ENCODE assay signal across 14 mouse cellular contexts in genomic region chr16:31008326-31008725, GRCm38 (mm10).
DNase-seq lines count a peak whose midpoint lies in the region; ATAC-seq lines count a peak whose summit lies in the region.
"Had no signal": no experiment of that assay in that cellular context is flagged by ENCODE, and none has a peak within 500 bp of the region (broad histone marks: within the 10 kb centered on the region; RNA-seq: fewer than 3 reads in every experiment).

No protein-coding gene starts in this region.

- H3K36me3 ChIP-seq in heart, embryonic 11.5 days (ENCODE audit: control insufficient read depth, insufficient read depth, low read length) = no peaks in the 10 kb centered on the region

- H3K4me1 ChIP-seq in heart, embryonic 11.5 days (ENCODE audit: control insufficient read depth, insufficient read depth, low read length) = peaks cover 22% of the 10 kb centered on the region

- no peak overlapping the region for H3K4me2 ChIP-seq in heart, embryonic 11.5 days

- H3K27ac ChIP-seq in heart, embryonic 11.5 days (ENCODE audit: low read depth, low read length) = no peak overlapping the region

- H3K4me3 ChIP-seq in heart, embryonic 11.5 days (ENCODE audit: low read depth, low read length) = no peak overlapping the region

- no peaks in the 10 kb centered on the region for H3K27me3 ChIP-seq in heart, embryonic 11.5 days (ENCODE audit: control insufficient read depth, insufficient read depth, low read length)

- H3K9ac ChIP-seq in heart, embryonic 11.5 days (ENCODE audit: low read depth, low read length) = no peak overlapping the region

- peak; percentile 97 for DNase-seq in heart, adult 11 months
- DNase-seq in kidney, postnatal 25 days = peak; percentile 28 to 67
- DNase-seq in kidney, adult 18-20 months = no peak
- DNase-seq in urinary bladder, postnatal 14 days (ENCODE audit: low spot score) = peak; percentile 10
- no peak for DNase-seq in urinary bladder, adult 18-20 months (ENCODE audit: low spot score in 2 of 2)
- DNase-seq in embryo, embryonic 10 days (ENCODE audit: low spot score) = no peak
- no peak for DNase-seq in left cerebral cortex, postnatal 10 days (ENCODE audit: extremely low spot score in 1 of 2, low spot score in 2 of 2)
- DNase-seq: adrenal gland, postnatal 25 days; B cell, adult 2 months; cerebellum, postnatal 36 days; right cerebral cortex, postnatal 25 days; thymus, postnatal 14 days had no signal

- H3K9me3 ChIP-seq in heart, embryonic 11.5 days (replicated peaks; ENCODE audit: control insufficient read depth, low read length) = no peaks in the 10 kb centered on the region

- WGBS in heart, embryonic 11.5 days (ENCODE audit: insufficient replicate concordance) = 81% methylated on average over 7 of the region's 7 CpGs

- intact Hi-C loops in left cerebral cortex, postnatal 10 days (cut with DNase I) = no loop called here

- no peak for ATAC-seq in heart, embryonic 11.5 days (replicated peaks; ENCODE audit: insufficient number of reproducible peaks, low FRiP score, low TSS enrichment)
- ATAC-seq: intestine, postnatal 0 days had no signal

Comparison
In these comparisons a context has a peak if more than half of its experiments do, and no peak if none do; other contexts are left out.
1. DNase-seq: peak in heart, adult 11 months (single experiment), kidney, postnatal 25 days (2 of 2) and urinary bladder, postnatal 14 days (single experiment); none in kidney, adult 18-20 months (single experiment), urinary bladder, adult 18-20 months (0 of 2), embryo, embryonic 10 days (single experiment) and left cerebral cortex, postnatal 10 days (0 of 2).